Mouse (Mus musculus): ENCODE measurements around the gene Etv5. TPM values are rescaled to one million over a fixed set of nuclear protein-coding genes. Genes with fewer than 3 reads are reported as not detected.
A peak's percentile ranks its signal among the peaks of the same experiment; 100 is the strongest.
"Not testable (repeated sequence)": the region's sequence is repeated elsewhere in the genome, so short reads cannot be mapped to it uniquely, and the experiment has no call there.

Etv5 gene
- polyA plus RNA-seq, 1 experiment from 2014 or later, result 27.5 TPM

DNA sequence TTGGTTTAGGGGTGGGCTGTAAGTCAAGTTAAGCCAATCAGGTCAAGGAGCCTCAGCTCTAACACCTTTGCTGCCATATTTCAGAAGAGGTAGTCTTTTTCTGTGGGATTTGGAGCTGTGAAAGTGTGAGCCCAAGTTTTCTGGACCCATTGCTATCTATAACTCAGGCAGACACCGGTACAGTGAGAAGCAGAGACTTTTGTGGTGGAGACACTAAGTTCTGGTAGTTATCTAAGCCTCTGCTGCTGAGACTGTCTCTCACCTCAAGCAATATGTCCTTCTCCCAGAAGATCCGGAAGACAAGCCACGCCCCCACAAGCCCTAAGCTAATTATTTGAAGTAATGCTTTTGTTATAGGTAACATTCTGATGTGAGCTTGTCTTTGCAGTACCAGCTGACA is 73.9 kb downstream of the Etv5 start:
- no peaks in the 10 kb centered on the region for H3K27me3 ChIP-seq
- no peaks in the 10 kb centered on the region for H3K36me3 ChIP-seq
- H3K9ac ChIP-seq, result no peak overlapping the region
- ATAC-seq (ENCODE audit: insufficient number of reproducible peaks, low FRiP score, low TSS enrichment, low read depth), result no peak
- no peak overlapping the region for H3K4me3 ChIP-seq
- H3K4me1 ChIP-seq, result no peaks in the 10 kb centered on the region
- H3K9me3 ChIP-seq, result no peaks in the 10 kb centered on the region
- no peak overlapping the region for H3K27ac ChIP-seq
- 55% methylated on average over 3 of the region's 3 CpGs for WGBS
- no peak overlapping the region for H3K4me2 ChIP-seq

DNA sequence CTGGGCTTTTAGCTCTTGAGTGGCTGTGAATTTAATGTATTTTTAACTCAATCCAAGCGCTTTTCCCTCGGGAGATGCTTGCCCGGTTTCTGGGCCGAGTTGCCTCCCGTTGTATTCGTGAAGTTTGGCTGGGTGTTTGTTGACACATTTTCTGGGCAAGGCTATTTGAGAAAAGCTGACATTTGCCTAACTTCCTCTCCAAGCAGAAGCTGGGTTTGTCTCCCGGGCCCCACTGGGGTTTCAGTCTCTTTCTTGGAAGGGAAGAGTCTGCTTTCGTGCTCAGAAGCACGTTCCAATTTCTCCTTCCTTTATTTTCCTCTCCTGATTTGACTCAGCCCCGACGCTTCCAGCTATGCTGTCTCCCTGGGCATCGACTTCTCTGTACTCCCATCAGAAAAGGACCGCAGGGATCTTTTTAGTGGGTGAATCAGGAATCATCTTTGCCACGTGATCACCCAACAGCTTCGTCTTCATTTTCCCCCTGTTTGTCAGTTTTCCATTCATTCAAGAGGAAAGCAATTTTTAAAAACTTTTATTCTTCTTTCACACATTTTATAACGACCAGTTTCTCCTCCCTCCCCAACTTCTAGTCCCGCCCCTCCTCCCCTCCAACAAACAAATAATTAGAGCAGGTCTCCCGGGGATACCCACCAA is 80.7 kb downstream of the Etv5 start:
- 10% methylated on average over 18 of the region's 18 CpGs for WGBS
- no peaks in the 10 kb centered on the region for H3K9me3 ChIP-seq
- H3K4me3 ChIP-seq, result no peak overlapping the region
- H3K36me3 ChIP-seq, result no peaks in the 10 kb centered on the region
- H3K9ac ChIP-seq, result no peak overlapping the region
- no peak for ATAC-seq (ENCODE audit: insufficient number of reproducible peaks, low FRiP score, low TSS enrichment, low read depth)
- no peaks in the 10 kb centered on the region for H3K27me3 ChIP-seq
- H3K27ac ChIP-seq, result 0 out of 2 replicates have a peak overlapping the region, but pooled peaks have one; percentile 28
- H3K4me1 ChIP-seq, result peaks cover 8% of the 10 kb centered on the region; the same call in 1 of the 2 replicates
- H3K4me2 ChIP-seq, result peak overlapping the region; percentile 25

DNA sequence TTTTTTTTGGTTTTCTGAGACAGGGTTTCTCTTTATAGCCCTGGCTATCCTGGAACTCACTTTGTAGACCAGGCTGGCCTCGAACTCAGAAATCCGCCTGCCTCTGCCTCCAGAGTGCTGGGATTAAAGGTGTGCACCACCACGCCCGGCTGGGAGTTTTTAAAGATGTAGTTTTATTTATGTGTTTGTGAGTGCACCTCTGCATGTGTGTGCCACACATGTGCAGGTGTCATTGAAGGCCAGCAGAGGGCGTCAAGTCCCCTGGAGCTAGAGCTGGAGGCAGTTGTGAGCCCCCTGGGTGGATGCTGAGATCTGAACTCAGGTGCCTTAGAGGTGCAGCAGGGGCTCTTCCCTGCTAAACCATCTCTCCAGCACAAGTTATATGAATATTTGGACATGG is 85.3 kb downstream of the Etv5 start:
- H3K36me3 ChIP-seq; H3K4me3 ChIP-seq; H3K27me3 ChIP-seq; H3K27ac ChIP-seq; H3K4me2 ChIP-seq; ATAC-seq (ENCODE audit: insufficient number of reproducible peaks, low FRiP score, low TSS enrichment, low read depth); H3K4me1 ChIP-seq; H3K9ac ChIP-seq; H3K9me3 ChIP-seq: not testable (repeated sequence)
- 88% methylated on average over 5 of the region's 5 CpGs for WGBS

DNA sequence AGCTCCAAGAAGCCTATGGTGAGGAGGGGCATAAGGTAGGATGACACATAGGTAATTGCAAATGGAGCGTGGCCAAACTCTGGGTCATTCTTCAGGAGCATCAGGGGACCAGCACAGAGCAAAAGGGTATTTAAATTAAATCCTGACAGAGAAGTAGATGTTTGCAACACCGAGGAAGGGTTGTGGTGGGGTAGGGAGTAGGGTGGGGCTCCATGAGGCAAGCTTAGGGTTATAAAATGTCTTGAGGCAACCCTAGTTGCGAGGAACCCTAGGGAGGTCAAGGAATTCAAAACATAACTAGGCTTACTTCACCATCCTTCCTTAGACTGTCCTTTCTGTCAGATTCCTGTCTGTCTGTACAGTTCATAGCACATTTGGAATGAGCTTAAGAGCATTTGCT is 85.9 kb downstream of the Etv5 start:
- Histone ChIP-seq H3K27ac (no peak overlapping the region), H3K36me3 (no peaks in the 10 kb centered on the region), H3K4me1 (peaks cover 8% of the 10 kb centered on the region; the same call in 1 of the 2 replicates), H3K9me3 (no peaks in the 10 kb centered on the region), H3K4me3 (no peak overlapping the region), H3K27me3 (no peaks in the 10 kb centered on the region), H3K9ac (no peak overlapping the region), H3K4me2 (no peak overlapping the region)
- 65% methylated on average over 3 of the region's 3 CpGs for WGBS
- no peak for ATAC-seq (ENCODE audit: insufficient number of reproducible peaks, low FRiP score, low TSS enrichment, low read depth)

DNA sequence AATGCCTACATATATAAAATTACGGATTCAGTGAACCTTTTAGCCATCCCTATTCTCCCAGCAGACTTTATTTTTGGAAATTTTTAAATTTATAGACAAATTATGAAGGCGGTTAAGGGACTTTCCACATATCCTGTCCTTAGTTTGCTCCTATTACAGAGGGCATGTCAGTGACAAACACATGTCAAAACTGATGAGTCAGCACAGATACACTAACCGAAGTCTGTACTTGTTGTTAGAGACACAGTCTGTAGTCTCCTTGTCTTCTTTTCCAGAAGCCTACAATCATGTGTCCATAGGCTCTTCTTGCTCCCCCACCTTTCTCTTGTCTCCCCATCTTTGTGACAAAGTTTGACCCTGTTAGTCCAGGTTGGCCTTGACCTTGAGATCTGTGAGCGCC is 88.3 kb downstream of the Etv5 start:
- H3K27ac ChIP-seq, result no peak overlapping the region
- no peaks in the 10 kb centered on the region for H3K27me3 ChIP-seq
- H3K9me3 ChIP-seq, result no peaks in the 10 kb centered on the region
- no peak for ATAC-seq (ENCODE audit: insufficient number of reproducible peaks, low FRiP score, low TSS enrichment, low read depth)
- no peak overlapping the region for H3K4me3 ChIP-seq
- 88% methylated on average over 4 of the region's 4 CpGs for WGBS
- peaks cover 10% of the 10 kb centered on the region; the same call in 1 of the 2 replicates for H3K4me1 ChIP-seq
- H3K4me2 ChIP-seq, result no peak overlapping the region
- no peak overlapping the region for H3K9ac ChIP-seq
- H3K36me3 ChIP-seq, result no peaks in the 10 kb centered on the region

DNA sequence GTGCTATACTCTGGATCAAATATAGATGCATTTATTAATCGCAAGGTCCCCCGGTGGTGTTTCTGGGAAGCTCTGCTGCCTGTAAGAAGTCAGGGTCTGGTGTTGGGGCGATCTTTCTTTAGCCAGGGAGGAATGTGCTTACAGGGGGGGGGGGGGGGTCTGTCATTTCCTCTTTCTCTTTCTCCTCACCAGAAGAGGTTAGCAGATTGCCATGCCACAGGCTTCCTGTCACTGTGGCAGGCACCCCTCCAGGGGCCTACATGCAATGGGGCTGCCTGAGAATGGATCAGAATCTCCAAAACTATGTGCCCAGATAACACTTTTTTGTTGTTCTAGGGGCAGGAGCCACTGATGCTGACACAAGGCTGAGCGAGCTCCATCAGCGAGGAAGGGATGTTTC is 89.7 kb downstream of the Etv5 start:
- H3K4me3 ChIP-seq, result no peak overlapping the region
- H3K27ac ChIP-seq, result no peak overlapping the region
- no peaks in the 10 kb centered on the region for H3K36me3 ChIP-seq
- no peaks in the 10 kb centered on the region for H3K27me3 ChIP-seq
- no peak overlapping the region for H3K9ac ChIP-seq
- no peak overlapping the region for H3K4me2 ChIP-seq
- WGBS, result 76% methylated on average over 5 of the region's 5 CpGs
- no peak for ATAC-seq (ENCODE audit: insufficient number of reproducible peaks, low FRiP score, low TSS enrichment, low read depth)
- peaks cover 10% of the 10 kb centered on the region; the same call in 1 of the 2 replicates for H3K4me1 ChIP-seq
- no peaks in the 10 kb centered on the region for H3K9me3 ChIP-seq

DNA sequence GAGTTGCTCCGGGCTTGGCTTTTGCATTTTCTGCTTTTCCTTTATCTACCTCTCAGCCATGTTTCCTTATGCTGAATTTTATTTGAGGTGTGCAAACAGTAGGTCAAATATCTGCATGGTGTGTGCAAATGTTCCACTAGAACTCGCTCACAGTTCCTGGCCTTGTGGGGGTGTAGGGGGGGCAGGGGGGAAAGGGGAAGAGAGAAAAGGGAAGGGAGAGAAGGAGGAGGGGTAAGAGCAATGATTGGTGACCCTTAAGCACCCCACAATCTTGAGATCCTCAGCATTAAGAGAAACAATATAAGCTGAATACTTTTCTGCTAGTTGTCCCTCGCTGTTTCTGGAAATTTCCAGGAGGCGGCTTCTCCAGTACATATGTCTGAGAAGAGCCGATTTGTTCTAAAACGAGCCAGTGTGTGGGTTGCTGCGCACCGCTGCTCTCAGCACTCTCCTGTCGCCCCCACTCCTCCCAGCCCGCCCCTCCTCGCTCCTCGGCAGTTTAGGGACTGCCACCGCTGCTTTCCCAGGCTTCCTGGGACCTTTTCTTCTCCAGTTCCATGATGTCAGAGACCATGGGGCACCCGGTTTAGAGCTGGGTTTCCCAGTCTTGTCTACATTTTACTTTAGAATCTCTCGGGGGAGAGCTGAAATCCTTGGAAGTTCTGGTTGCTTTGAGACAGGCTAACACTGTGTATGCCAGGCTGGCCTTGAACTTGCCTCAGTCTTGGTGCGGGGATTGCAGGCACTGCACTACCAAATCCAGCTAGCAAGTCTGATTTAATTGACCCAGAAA is 90.8 kb downstream of the Etv5 start:
- H3K9me3 ChIP-seq, result no peaks in the 10 kb centered on the region
- no peak overlapping the region for H3K4me2 ChIP-seq
- H3K36me3 ChIP-seq, result no peaks in the 10 kb centered on the region
- H3K9ac ChIP-seq, result no peak overlapping the region
- H3K27me3 ChIP-seq, result no peaks in the 10 kb centered on the region
- H3K27ac ChIP-seq, result no peak overlapping the region
- H3K4me3 ChIP-seq, result no peak overlapping the region
- peaks cover 10% of the 10 kb centered on the region; the same call in 1 of the 2 replicates for H3K4me1 ChIP-seq
- ATAC-seq (ENCODE audit: insufficient number of reproducible peaks, low FRiP score, low TSS enrichment, low read depth), result no peak
- 42% methylated on average over 16 of the region's 16 CpGs for WGBS

DNA sequence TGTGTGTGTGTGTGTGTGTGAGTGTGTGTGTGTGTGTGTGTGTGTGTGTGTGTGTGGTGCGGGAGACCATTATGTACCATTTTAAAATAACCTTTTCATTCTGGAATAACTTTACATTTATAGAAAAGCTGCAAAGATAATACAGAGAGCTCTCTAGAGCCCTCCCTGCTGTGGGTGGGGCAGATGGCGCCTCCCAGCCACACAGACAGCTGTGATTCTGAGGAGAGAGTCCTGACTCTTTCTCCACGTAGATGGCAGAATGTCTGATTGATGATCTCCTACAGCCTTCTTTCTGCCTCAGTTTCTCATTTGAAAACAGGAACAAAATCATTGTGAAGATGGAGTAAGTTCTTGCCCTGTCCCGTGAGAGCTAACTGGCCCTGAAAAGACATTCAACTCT is 91.5 kb downstream of the Etv5 start:
- Histone ChIP-seq H3K27me3 (no peaks in the 10 kb centered on the region), H3K4me2 (no peak overlapping the region), H3K9ac (no peak overlapping the region), H3K27ac (no peak overlapping the region), H3K9me3 (no peaks in the 10 kb centered on the region), H3K4me1 (peaks cover 10% of the 10 kb centered on the region; the same call in 1 of the 2 replicates), H3K36me3 (no peaks in the 10 kb centered on the region), H3K4me3 (no peak overlapping the region)
- no peak for ATAC-seq (ENCODE audit: insufficient number of reproducible peaks, low FRiP score, low TSS enrichment, low read depth)
- WGBS, result 67% methylated on average over 4 of the region's 4 CpGs

DNA sequence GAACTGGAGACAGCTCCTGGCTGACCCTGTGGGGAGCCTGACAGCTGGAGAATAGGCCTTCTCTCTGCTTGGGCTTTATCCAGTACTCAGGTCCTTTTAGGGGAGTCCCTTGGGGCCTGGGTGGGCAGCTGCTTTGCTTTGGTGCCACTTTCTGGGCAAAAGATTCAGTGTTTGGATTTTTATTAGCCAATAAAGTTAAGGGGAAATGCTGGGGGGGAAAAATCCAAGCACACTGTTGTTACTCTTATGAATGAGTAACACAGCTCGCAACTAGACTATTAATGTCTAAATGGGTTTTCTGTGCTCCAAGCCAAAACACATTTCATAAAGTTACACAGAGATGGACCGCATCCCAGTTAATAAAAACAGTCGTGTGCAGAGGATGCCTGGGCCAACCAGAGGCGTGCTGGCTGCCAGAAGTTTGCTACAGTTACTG is 98.3 kb downstream of the Etv5 start:
- Histone ChIP-seq H3K27ac (peak overlapping the region; percentile 8), H3K36me3 (no peaks in the 10 kb centered on the region), H3K9me3 (no peaks in the 10 kb centered on the region), H3K4me1 (peaks cover 3% of the 10 kb centered on the region; the same call in 1 of the 2 replicates), H3K27me3 (no peaks in the 10 kb centered on the region), H3K4me3 (no peak overlapping the region), H3K9ac (no peak overlapping the region), H3K4me2 (no peak overlapping the region)
- WGBS, result 20% methylated on average over 4 of the region's 4 CpGs
- ATAC-seq (ENCODE audit: insufficient number of reproducible peaks, low FRiP score, low TSS enrichment, low read depth), result peak; percentile 85

DNA sequence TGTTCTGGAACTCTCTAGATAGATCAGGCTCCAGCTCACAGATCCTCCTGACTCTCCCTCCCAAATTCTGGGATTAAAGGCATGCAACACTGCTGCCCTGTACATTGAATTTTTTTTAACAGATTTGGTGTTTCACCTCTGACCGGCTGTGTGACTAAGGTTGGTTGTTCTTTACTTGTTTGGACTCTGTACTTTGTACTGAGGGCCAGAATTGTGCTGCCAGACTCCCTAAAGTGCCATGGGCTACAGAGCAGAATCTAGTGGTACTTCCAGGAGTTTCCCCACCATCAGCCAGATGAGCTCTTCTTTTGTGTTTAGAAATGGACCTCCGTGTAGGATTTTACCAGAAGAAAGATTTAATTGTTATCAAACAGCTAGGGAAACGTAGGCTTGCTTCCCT is 103.7 kb downstream of the Etv5 start:
- no peak for ATAC-seq (ENCODE audit: insufficient number of reproducible peaks, low FRiP score, low TSS enrichment, low read depth)
- Histone ChIP-seq H3K4me2 (no peak overlapping the region), H3K9me3 (no peaks in the 10 kb centered on the region), H3K9ac (no peak overlapping the region), H3K27me3 (no peaks in the 10 kb centered on the region), H3K36me3 (no peaks in the 10 kb centered on the region), H3K27ac (no peak overlapping the region), H3K4me3 (no peak overlapping the region), H3K4me1 (no peaks in the 10 kb centered on the region)
- 77% methylated on average over 3 of the region's 3 CpGs for WGBS
